Mouse (Mus musculus): Measurements from ENCODE around the gene Gm5678. TPM values are rescaled to one million over a fixed set of nuclear protein-coding genes. Genes with fewer than 3 reads are reported as not detected.

Gm5678 gene
- polyA plus RNA-seq, 2 experiments: not detected

GRCm38 (mm10) chr16:93599461-93599860 is 28.4 kb upstream of the Gm5678 start:
- H3K36me3 ChIP-seq (replicated peaks; ENCODE audit: control insufficient read depth, insufficient read depth, low read depth): no peaks in the 10 kb centered on the region; the same call in 1 of the 2 replicates
- peaks cover 14 to 22% of the 10 kb centered on the region in 2 experiments for H3K4me1 ChIP-seq (replicated peaks; ENCODE audit: control insufficient read depth in 2 of 2, insufficient read depth in 2 of 2, low read length in 1 of 2)
- DNase-seq (ENCODE audit: low read depth in 3 of 3, low spot score in 3 of 3): no peak
- no peaks in the 10 kb centered on the region for H3K27me3 ChIP-seq (ENCODE audit: control insufficient read depth, insufficient read depth, low read length)
- H3K4me2 ChIP-seq (ENCODE audit: low read depth): peak overlapping the region; percentile 59
- no peak overlapping the region; the same call in 1 of the 2 replicates for H3K9ac ChIP-seq (replicated peaks)
- ATAC-seq (ENCODE audit: insufficient read depth): peak; percentile 44; the same call in 1 of the 2 replicates
- no peak for TF ChIP-seq EP300 (IDR thresholded peaks at IDR 0.05; ENCODE audit: low read depth)
- no peak for TF ChIP-seq CTCF (IDR thresholded peaks at IDR 0.05; ENCODE audit: low read depth)
- WGBS (ENCODE audit: insufficient replicate concordance): 44% methylated on average over 6 of the region's 6 CpGs
- no peak overlapping the region for H3K27ac ChIP-seq
- H3K9me3 ChIP-seq (ENCODE audit: control insufficient read depth, low read length): no peaks in the 10 kb centered on the region
- no peak overlapping the region for H3K4me3 ChIP-seq (ENCODE audit: insufficient read depth in 1 of 2, low read depth in 2 of 2, low read length in 2 of 2)

GRCm38 (mm10) chr16:93603439-93604212 is 24.3 kb upstream of the Gm5678 start, which contains the start of gene Setd4:
Setd4 (minus strand) TSS chr16:93604063.
- Histone ChIP-seq H3K36me3 (replicated peaks; ENCODE audit: control insufficient read depth, insufficient read depth, low read depth) (no peaks in the 10 kb centered on the region), H3K4me1 (replicated peaks; ENCODE audit: control insufficient read depth in 2 of 2, insufficient read depth in 2 of 2, low read length in 1 of 2) (peaks cover 16 to 26% of the 10 kb centered on the region in 2 experiments), H3K4me2 (ENCODE audit: low read depth) (peak within 1 kb of the TSS; percentile 97), H3K9ac (replicated peaks) (peak within 1 kb of the TSS; percentile 75), H3K27ac (peak within 1 kb of the TSS; percentile 26), H3K9me3 (ENCODE audit: control insufficient read depth, low read length) (no peaks in the 10 kb centered on the region), H3K27me3 (ENCODE audit: control insufficient read depth, insufficient read depth, low read length) (no peaks in the 10 kb centered on the region; the same call in 1 of the 2 replicates), H3K4me3 (ENCODE audit: insufficient read depth in 1 of 2, low read depth in 2 of 2, low read length in 2 of 2) (peak within 1 kb of the TSS; percentile 69 to 83)
- TF ChIP-seq CTCF (IDR thresholded peaks at IDR 0.05; ENCODE audit: low read depth): no peak; the same call in 1 of the 2 replicates
- no peak for TF ChIP-seq EP300 (IDR thresholded peaks at IDR 0.05; ENCODE audit: low read depth)
- DNase-seq (ENCODE audit: low read depth in 3 of 3, low spot score in 3 of 3): peak; percentile 70 to 74 (median 70)
- ATAC-seq (ENCODE audit: insufficient read depth): peak; percentile 85
- WGBS (ENCODE audit: insufficient replicate concordance): under 1% methylated on average over 55 of the region's 55 CpGs

DNA sequence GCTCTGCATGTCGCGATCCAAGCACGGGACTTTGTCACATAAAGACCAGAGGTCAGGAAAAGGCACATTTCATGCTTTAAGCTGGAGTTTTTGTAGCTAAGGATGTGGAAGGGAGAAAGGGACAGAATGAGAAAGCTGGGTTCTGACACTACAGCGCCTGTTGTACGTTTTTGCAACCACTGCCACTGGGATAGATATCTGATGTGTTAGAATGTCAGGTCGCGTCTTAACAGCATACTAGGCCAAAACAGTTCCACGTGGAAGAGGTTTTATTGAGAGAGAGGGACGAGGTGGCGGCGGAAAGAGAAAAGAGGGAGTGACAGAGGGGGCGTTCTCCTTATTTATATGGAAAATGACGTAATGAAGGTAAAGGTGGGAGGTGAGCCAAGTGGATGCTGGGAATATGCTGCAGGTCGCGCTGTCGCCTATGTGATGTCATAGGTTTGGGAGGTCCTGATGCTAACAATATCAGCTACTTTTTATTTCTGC is 23.4 kb upstream of the Gm5678 start:
- ATAC-seq (ENCODE audit: insufficient read depth): no peak
- no peak overlapping the region for H3K27ac ChIP-seq
- 11% methylated on average over 16 of the region's 16 CpGs for WGBS (ENCODE audit: insufficient replicate concordance)

GRCm38 (mm10) chr16:93605553-93605952 is 22.3 kb upstream of the Gm5678 start, which contains the start of gene Cbr1:
Cbr1 (plus strand) TSS chr16:93605853.
- no peak within 1 kb of the TSS for H3K27ac ChIP-seq
- H3K27me3 ChIP-seq (ENCODE audit: control insufficient read depth, insufficient read depth, low read length): no peaks in the 10 kb centered on the region; the same call in 1 of the 2 replicates
- peaks cover 6 to 14% of the 10 kb centered on the region in 2 experiments for H3K4me1 ChIP-seq (replicated peaks; ENCODE audit: control insufficient read depth in 2 of 2, insufficient read depth in 2 of 2, low read length in 1 of 2)
- no peaks in the 10 kb centered on the region for H3K36me3 ChIP-seq (replicated peaks; ENCODE audit: control insufficient read depth, insufficient read depth, low read depth)
- H3K9ac ChIP-seq (replicated peaks): peak within 1 kb of the TSS; percentile 75
- no peak for ATAC-seq (ENCODE audit: insufficient read depth)
- H3K9me3 ChIP-seq (ENCODE audit: control insufficient read depth, low read length): no peaks in the 10 kb centered on the region
- TF ChIP-seq EP300 (IDR thresholded peaks at IDR 0.05; ENCODE audit: low read depth): no peak
- no peak for TF ChIP-seq CTCF (IDR thresholded peaks at IDR 0.05; ENCODE audit: low read depth)
- no peak for DNase-seq (ENCODE audit: low read depth in 3 of 3, low spot score in 3 of 3)
- 70% methylated on average over 4 of the region's 4 CpGs for WGBS (ENCODE audit: insufficient replicate concordance)
- peak within 1 kb of the TSS; percentile 69 to 83; a peak in 3 of 4 replicates for H3K4me3 ChIP-seq (ENCODE audit: insufficient read depth in 1 of 2, low read depth in 2 of 2, low read length in 2 of 2)
- peak within 1 kb of the TSS; percentile 97 for H3K4me2 ChIP-seq (ENCODE audit: low read depth)

More for the DNA sequence above, 23.4 kb upstream of the Gm5678 start:
- Histone ChIP-seq H3K9ac (replicated peaks) (peak overlapping the region; percentile 75), H3K4me2 (ENCODE audit: low read depth) (peak overlapping the region; percentile 97), H3K9me3 (ENCODE audit: control insufficient read depth, low read length) (no peaks in the 10 kb centered on the region), H3K4me3 (ENCODE audit: insufficient read depth in 1 of 2, low read depth in 2 of 2, low read length in 2 of 2) (peak overlapping the region; percentile 69 to 83), H3K4me1 (replicated peaks; ENCODE audit: control insufficient read depth in 2 of 2, insufficient read depth in 2 of 2, low read length in 1 of 2) (peaks cover 7 to 17% of the 10 kb centered on the region in 2 experiments), H3K27me3 (ENCODE audit: control insufficient read depth, insufficient read depth, low read length) (no peaks in the 10 kb centered on the region; the same call in 1 of the 2 replicates), H3K36me3 (replicated peaks; ENCODE audit: control insufficient read depth, insufficient read depth, low read depth) (no peaks in the 10 kb centered on the region)
- TF ChIP-seq EP300 (IDR thresholded peaks at IDR 0.05; ENCODE audit: low read depth) (no peak), CTCF (IDR thresholded peaks at IDR 0.05; ENCODE audit: low read depth) (no peak)
- no peak for DNase-seq (ENCODE audit: low read depth in 3 of 3, low spot score in 3 of 3)

GRCm38 (mm10) chr16:93606146-93606545 is 21.8 kb upstream of the Gm5678 start:
- no peak overlapping the region for H3K9ac ChIP-seq (replicated peaks)
- H3K4me2 ChIP-seq (ENCODE audit: low read depth): no peak overlapping the region
- H3K9me3 ChIP-seq (ENCODE audit: control insufficient read depth, low read length): no peaks in the 10 kb centered on the region
- WGBS (ENCODE audit: insufficient replicate concordance): 78% methylated on average over 7 of the region's 7 CpGs
- DNase-seq (ENCODE audit: low read depth in 3 of 3, low spot score in 3 of 3): no peak
- H3K4me3 ChIP-seq (ENCODE audit: insufficient read depth in 1 of 2, low read depth in 2 of 2, low read length in 2 of 2): no peak overlapping the region
- peaks cover 6 to 14% of the 10 kb centered on the region in 2 experiments for H3K4me1 ChIP-seq (replicated peaks; ENCODE audit: control insufficient read depth in 2 of 2, insufficient read depth in 2 of 2, low read length in 1 of 2)
- H3K36me3 ChIP-seq (replicated peaks; ENCODE audit: control insufficient read depth, insufficient read depth, low read depth): no peaks in the 10 kb centered on the region
- H3K27ac ChIP-seq: no peak overlapping the region
- no peak for ATAC-seq (ENCODE audit: insufficient read depth)
- TF ChIP-seq CTCF (IDR thresholded peaks at IDR 0.05; ENCODE audit: low read depth) (no peak), EP300 (IDR thresholded peaks at IDR 0.05; ENCODE audit: low read depth) (no peak)
- no peaks in the 10 kb centered on the region; the same call in 1 of the 2 replicates for H3K27me3 ChIP-seq (ENCODE audit: control insufficient read depth, insufficient read depth, low read length)

All from liver, embryonic 14.5 days (tissue).